ENCODE assay signal across 24 mouse cellular contexts in genomic region chr17:30355431-30355830, GRCm38 (mm10).
DNase-seq lines count a peak whose midpoint lies in the region; ATAC-seq and TF ChIP-seq lines count a peak whose summit lies in the region.
"Had no signal": no experiment of that assay in that cellular context is flagged by ENCODE, and none has a peak within 500 bp of the region (broad histone marks: within the 10 kb centered on the region; RNA-seq: fewer than 3 reads in every experiment).

No protein-coding gene starts in this region.

- 50% methylated on average over 1 of the region's 1 CpGs for WGBS in kidney, adult 2 months
- WGBS in kidney, embryonic 15.5 days = 38% methylated on average over 1 of the region's 1 CpGs
- WGBS in liver, adult 2 months = 50% methylated on average over 1 of the region's 1 CpGs
- 71% methylated on average over 1 of the region's 1 CpGs for WGBS in liver, embryonic 11.5 days

- no peak overlapping the region for H3K9ac ChIP-seq in kidney, embryonic 15.5 days
- H3K9ac ChIP-seq in liver, adult 2 months (ENCODE audit: low read depth, low read length) = no peak overlapping the region
- H3K9ac ChIP-seq in liver, embryonic 11.5 days (ENCODE audit: low read depth, low read length) = no peak overlapping the region
- H3K9ac ChIP-seq: embryonic facial prominence, embryonic 13.5 days; embryonic facial prominence, embryonic 15.5 days; forebrain, embryonic 12.5 days had no signal

- no peaks in the 10 kb centered on the region; the same call in 1 of the 2 replicates for H3K79me2 ChIP-seq in liver, adult 2 months (ENCODE audit: control insufficient read depth, insufficient read depth, low read length)

- DNase-seq in heart, adult 11 months = peak; percentile 39
- DNase-seq in heart, postnatal 25 days (ENCODE audit: low spot score) = no peak
- DNase-seq in kidney, adult 2 months = peak; percentile 67
- DNase-seq in kidney, postnatal 25 days = no peak
- no peak for DNase-seq in kidney, postnatal 10 days
- DNase-seq in liver, adult 2 months (ENCODE audit: extremely low read depth, low read depth, low spot score) = peak; percentile 19
- DNase-seq in liver, embryonic 11.5 days (ENCODE audit: low spot score) = no peak
- DNase-seq: adrenal gland, adult 2 months; adrenal gland, postnatal 10 days; adrenal gland, postnatal 25 days; cerebellum, adult 11 months; cerebellum, adult 18-20 months; cerebellum, adult 8-10 months; cerebellum, adult 9-11 months; cerebellum, postnatal 14 days; cerebellum, postnatal 36 days; embryo, embryonic 11 days had no signal

- H3K27me3 ChIP-seq in kidney, adult 2 months (replicated peaks; ENCODE audit: control insufficient read depth, insufficient read depth, low read length) = no peaks in the 10 kb centered on the region
- no peaks in the 10 kb centered on the region for H3K27me3 ChIP-seq in kidney, embryonic 15.5 days
- no peaks in the 10 kb centered on the region for H3K27me3 ChIP-seq in liver, adult 2 months (ENCODE audit: control insufficient read depth, insufficient read depth, low read length)
- no peaks in the 10 kb centered on the region for H3K27me3 ChIP-seq in liver, embryonic 11.5 days (replicated peaks; ENCODE audit: control insufficient read depth, insufficient read depth, low read length)
- H3K27me3 ChIP-seq: embryonic facial prominence, embryonic 13.5 days; embryonic facial prominence, embryonic 15.5 days; forebrain, embryonic 12.5 days had no signal

- TF ChIP-seq POLR2A in kidney, adult 2 months (IDR thresholded peaks at IDR 0.05; ENCODE audit: low read depth, low read length) = no peak
- no peak for TF ChIP-seq POLR2A in liver, adult 2 months (IDR thresholded peaks at IDR 0.05; ENCODE audit: extremely low read depth, insufficient read depth, low read length)

- H3K4me2 ChIP-seq in kidney, embryonic 15.5 days = no peak overlapping the region
- no peak overlapping the region for H3K4me2 ChIP-seq in liver, embryonic 11.5 days
- H3K4me2 ChIP-seq: embryonic facial prominence, embryonic 13.5 days; embryonic facial prominence, embryonic 15.5 days; forebrain, embryonic 12.5 days had no signal

- peaks cover 17% of the 10 kb centered on the region for H3K4me1 ChIP-seq in kidney, adult 2 months (ENCODE audit: control insufficient read depth, insufficient read depth, low read length)
- peaks cover 36% of the 10 kb centered on the region for H3K4me1 ChIP-seq in kidney, embryonic 15.5 days
- H3K4me1 ChIP-seq in liver, adult 2 months (ENCODE audit: control insufficient read depth, insufficient read depth, low read length) = peaks cover 5% of the 10 kb centered on the region
- peaks cover 10% of the 10 kb centered on the region for H3K4me1 ChIP-seq in liver, embryonic 11.5 days (replicated peaks; ENCODE audit: control insufficient read depth, insufficient read depth, low read length)
- H3K4me1 ChIP-seq: embryonic facial prominence, embryonic 15.5 days had no signal

- 0 out of 2 replicates have a peak, but pooled peaks have one; percentile 25 for ATAC-seq in kidney, embryonic 15.5 days (replicated peaks; ENCODE audit: low FRiP score)
- no peak for ATAC-seq in liver, embryonic 11.5 days (replicated peaks; ENCODE audit: low FRiP score)
- ATAC-seq: forebrain, embryonic 14.5 days had no signal

- TF ChIP-seq CTCF in kidney, adult 2 months (conservative IDR thresholded peaks at IDR 0.05; ENCODE audit: insufficient read depth, insufficient read length, low read depth, low read length) = no peak
- no peak for TF ChIP-seq CTCF in liver, adult 2 months (IDR thresholded peaks at IDR 0.05; ENCODE audit: low read depth, low read length)

- H3K4me3 ChIP-seq in kidney, adult 2 months (ENCODE audit: insufficient read depth, low read depth, low read length) = no peak overlapping the region
- no peak overlapping the region for H3K4me3 ChIP-seq in kidney, embryonic 15.5 days (replicated peaks)
- no peak overlapping the region for H3K4me3 ChIP-seq in liver, adult 2 months (ENCODE audit: insufficient read depth, low read depth, low read length)
- H3K4me3 ChIP-seq in liver, embryonic 11.5 days (ENCODE audit: low read depth, low read length) = no peak overlapping the region
- H3K4me3 ChIP-seq: embryonic facial prominence, embryonic 13.5 days; embryonic facial prominence, embryonic 15.5 days; erythroblast, embryonic 14.5 days; forebrain, embryonic 10.5 days; forebrain, embryonic 12.5 days had no signal

- H3K27ac ChIP-seq in kidney, adult 2 months (ENCODE audit: insufficient read depth, low read depth, low read length) = peak overlapping the region; percentile 30; the same call in 1 of the 2 replicates
- H3K27ac ChIP-seq in kidney, embryonic 15.5 days = peak overlapping the region; percentile 57; the same call in 1 of the 2 replicates
- H3K27ac ChIP-seq in liver, adult 2 months (replicated peaks; ENCODE audit: insufficient read depth, low read depth, low read length) = no peak overlapping the region
- no peak overlapping the region for H3K27ac ChIP-seq in liver, embryonic 11.5 days (ENCODE audit: low read depth, low read length)
- H3K27ac ChIP-seq: embryonic facial prominence, embryonic 13.5 days; embryonic facial prominence, embryonic 15.5 days; forebrain, embryonic 10.5 days; forebrain, embryonic 12.5 days had no signal

- no peaks in the 10 kb centered on the region for H3K9me3 ChIP-seq in kidney, embryonic 15.5 days (replicated peaks)
- H3K9me3 ChIP-seq in liver, embryonic 11.5 days (ENCODE audit: control insufficient read depth, low read length) = no peaks in the 10 kb centered on the region
- H3K9me3 ChIP-seq: embryonic facial prominence, embryonic 13.5 days; embryonic facial prominence, embryonic 15.5 days; forebrain, embryonic 10.5 days; forebrain, embryonic 12.5 days had no signal

- no peaks in the 10 kb centered on the region for H3K36me3 ChIP-seq in kidney, adult 2 months (ENCODE audit: control insufficient read depth, insufficient read depth, low read length)
- H3K36me3 ChIP-seq in kidney, embryonic 15.5 days = no peaks in the 10 kb centered on the region
- no peaks in the 10 kb centered on the region for H3K36me3 ChIP-seq in liver, adult 2 months (ENCODE audit: control insufficient read depth, insufficient read depth, low read length)
- no peaks in the 10 kb centered on the region for H3K36me3 ChIP-seq in liver, embryonic 11.5 days (ENCODE audit: control insufficient read depth, insufficient read depth, low read length)
- H3K36me3 ChIP-seq: embryonic facial prominence, embryonic 13.5 days; embryonic facial prominence, embryonic 15.5 days; forebrain, embryonic 10.5 days; forebrain, embryonic 12.5 days had no signal

- intact Hi-C loops in heart, postnatal 25 days (cut with DNase I) = no loop called here

Comparison
In these comparisons a context has a peak if more than half of its experiments do, and no peak if none do; other contexts are left out.
1. DNase-seq: peak in heart, adult 11 months (single experiment), kidney, adult 2 months (single experiment) and liver, adult 2 months (single experiment); none in heart, postnatal 25 days (single experiment), kidney, postnatal 25 days (0 of 2), kidney, postnatal 10 days (single experiment) and liver, embryonic 11.5 days (single experiment).
2. H3K27ac ChIP-seq: peak in kidney, adult 2 months (single experiment) and kidney, embryonic 15.5 days (single experiment); none in liver, adult 2 months (single experiment) and liver, embryonic 11.5 days (single experiment).